Mouse (Mus musculus): ENCODE results near the gene Hcn1.

Hcn1 gene

DNA sequence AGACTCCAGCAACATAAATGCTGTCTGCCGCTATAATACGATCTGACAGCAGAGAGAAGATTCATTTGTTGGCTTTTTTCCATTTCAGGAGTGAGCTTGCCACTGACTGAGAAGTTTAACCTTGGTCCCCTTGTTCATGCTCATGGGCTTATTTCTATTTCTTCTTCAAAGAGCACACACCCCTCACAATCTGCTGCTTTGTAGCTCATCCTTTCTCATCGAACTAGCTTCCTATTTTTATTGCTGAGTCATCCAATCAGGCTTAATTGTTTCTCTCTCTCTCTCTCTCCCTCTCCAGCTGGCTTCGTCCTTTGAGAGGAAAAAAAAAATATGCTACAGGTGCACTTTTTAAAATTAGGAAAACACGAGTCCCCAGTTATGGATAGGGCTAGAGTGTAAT, 74.3 kb downstream of the Hcn1 start:
- in situ Hi-C loops (cut with MboI; ENCODE audit: low pct_unique_long_range_greater_than_20kb in 1 of 2, low sequenced_read_pairs in 2 of 2, unreplicated experiment in 1 of 2) = no loop called here

DNA sequence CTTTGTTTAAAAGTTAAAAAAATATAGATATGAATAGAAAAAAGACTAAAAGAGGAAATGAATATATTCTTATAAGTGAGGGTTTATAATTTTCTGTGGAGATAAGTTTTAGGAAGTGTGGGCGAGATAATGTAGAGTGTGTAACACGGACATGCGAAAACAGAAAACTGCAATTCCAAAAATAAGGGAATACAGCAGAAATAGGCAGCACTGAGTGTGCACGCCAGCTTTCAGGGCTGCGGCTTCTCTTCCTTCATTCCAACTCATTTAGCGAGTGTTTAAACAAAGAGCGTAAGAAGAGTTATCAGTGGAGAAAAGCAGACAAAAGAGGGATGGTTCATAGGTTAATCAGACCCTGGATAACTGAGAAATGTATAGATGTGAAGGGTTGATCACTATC, 85.5 kb downstream of the Hcn1 start:
- in situ Hi-C loops (cut with MboI; ENCODE audit: low pct_unique_long_range_greater_than_20kb in 1 of 2, low sequenced_read_pairs in 2 of 2, unreplicated experiment in 1 of 2) = no loop called here

GRCm38 (mm10) chr13:117694729-117695332, 92.7 kb downstream of the Hcn1 start:
- in situ Hi-C loops (cut with MboI; ENCODE audit: low pct_unique_long_range_greater_than_20kb in 1 of 2, low sequenced_read_pairs in 2 of 2, unreplicated experiment in 1 of 2) = no loop called here

DNA sequence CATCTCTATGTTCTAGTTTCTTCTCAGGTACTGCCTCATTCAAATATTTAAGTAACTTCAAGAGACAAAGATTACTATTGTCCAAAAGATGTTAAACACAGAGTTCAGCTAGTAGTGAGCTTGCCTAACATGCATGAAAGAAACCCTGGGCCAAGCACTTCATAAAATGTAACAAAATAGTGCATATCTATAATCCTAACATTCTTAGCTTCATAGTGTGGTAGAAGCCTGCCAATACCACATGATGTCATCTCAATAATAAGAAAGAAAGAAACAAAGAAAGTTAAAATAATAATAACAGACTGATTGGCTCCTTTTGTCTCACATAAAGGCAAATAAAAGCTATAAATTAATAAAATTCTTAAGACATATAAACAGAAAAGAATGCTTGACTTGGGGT, 103.5 kb downstream of the Hcn1 start:
- in situ Hi-C loops (cut with MboI; ENCODE audit: low pct_unique_long_range_greater_than_20kb in 1 of 2, low sequenced_read_pairs in 2 of 2, unreplicated experiment in 1 of 2) = no loop called here

DNA sequence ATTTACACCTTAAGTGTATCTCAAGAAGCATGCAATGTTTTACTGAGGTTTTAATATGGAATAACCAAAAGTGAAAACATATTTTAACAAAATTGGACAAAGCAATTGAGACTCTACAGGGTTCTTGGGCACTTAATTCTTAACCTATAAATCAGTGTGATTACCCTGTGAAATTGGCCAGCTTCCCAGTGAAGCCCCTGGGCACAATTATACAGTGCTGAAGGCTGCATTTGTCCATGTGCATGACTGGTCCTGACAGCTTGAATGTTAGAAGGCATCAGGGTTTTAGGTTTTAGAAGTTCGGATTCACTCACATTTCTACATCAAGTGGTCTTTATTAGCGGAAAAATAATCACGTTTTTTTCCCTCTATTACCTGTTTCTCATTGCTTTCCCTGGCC, 103.9 kb downstream of the Hcn1 start:
- in situ Hi-C loops (cut with MboI; ENCODE audit: low pct_unique_long_range_greater_than_20kb in 1 of 2, low sequenced_read_pairs in 2 of 2, unreplicated experiment in 1 of 2) = no loop called here

- in situ Hi-C loops (cut with MboI; ENCODE audit: low pct_unique_long_range_greater_than_20kb in 1 of 2, low sequenced_read_pairs in 2 of 2, unreplicated experiment in 1 of 2) = no loop called here
Observed at GRCm38 (mm10) chr13:117706496-117706895, 104.4 kb downstream of the Hcn1 start.

GRCm38 (mm10) chr13:117706986-117707738, 105.0 kb downstream of the Hcn1 start:
- in situ Hi-C loops (cut with MboI; ENCODE audit: low pct_unique_long_range_greater_than_20kb in 1 of 2, low sequenced_read_pairs in 2 of 2, unreplicated experiment in 1 of 2) = no loop called here

DNA sequence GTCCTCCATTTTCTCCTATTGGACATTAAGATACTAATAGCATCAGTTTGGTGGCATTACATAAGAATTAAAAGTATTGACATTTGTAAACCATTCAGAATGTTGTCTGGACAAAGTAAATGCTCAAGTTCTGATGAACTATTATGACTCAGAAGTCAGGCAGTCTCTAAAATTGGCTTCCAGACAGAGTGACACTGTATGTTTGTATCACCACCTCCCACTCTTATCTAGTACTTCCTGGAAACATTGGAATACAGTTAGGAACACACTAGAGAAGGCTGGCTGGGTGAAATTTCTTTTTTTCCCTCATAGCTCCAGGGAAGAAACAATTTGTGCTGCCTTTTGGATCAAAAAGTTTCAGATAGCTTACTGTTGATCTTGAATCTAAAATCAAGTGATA, 108.7 kb downstream of the Hcn1 start:
- in situ Hi-C loops (cut with MboI; ENCODE audit: low pct_unique_long_range_greater_than_20kb in 1 of 2, low sequenced_read_pairs in 2 of 2, unreplicated experiment in 1 of 2) = no loop called here

- in situ Hi-C loops (cut with MboI; ENCODE audit: low pct_unique_long_range_greater_than_20kb in 1 of 2, low sequenced_read_pairs in 2 of 2, unreplicated experiment in 1 of 2) = no loop called here
Observed at GRCm38 (mm10) chr13:117722090-117722489, 120.0 kb downstream of the Hcn1 start.

- in situ Hi-C loops (cut with MboI; ENCODE audit: low pct_unique_long_range_greater_than_20kb in 1 of 2, low sequenced_read_pairs in 2 of 2, unreplicated experiment in 1 of 2) = no loop called here
Observed at GRCm38 (mm10) chr13:117724083-117724482, 122.0 kb downstream of the Hcn1 start.

GRCm38 (mm10) chr13:117728393-117728792, 126.3 kb downstream of the Hcn1 start:
- in situ Hi-C loops (cut with MboI; ENCODE audit: low pct_unique_long_range_greater_than_20kb in 1 of 2, low sequenced_read_pairs in 2 of 2, unreplicated experiment in 1 of 2) = no loop called here

DNA sequence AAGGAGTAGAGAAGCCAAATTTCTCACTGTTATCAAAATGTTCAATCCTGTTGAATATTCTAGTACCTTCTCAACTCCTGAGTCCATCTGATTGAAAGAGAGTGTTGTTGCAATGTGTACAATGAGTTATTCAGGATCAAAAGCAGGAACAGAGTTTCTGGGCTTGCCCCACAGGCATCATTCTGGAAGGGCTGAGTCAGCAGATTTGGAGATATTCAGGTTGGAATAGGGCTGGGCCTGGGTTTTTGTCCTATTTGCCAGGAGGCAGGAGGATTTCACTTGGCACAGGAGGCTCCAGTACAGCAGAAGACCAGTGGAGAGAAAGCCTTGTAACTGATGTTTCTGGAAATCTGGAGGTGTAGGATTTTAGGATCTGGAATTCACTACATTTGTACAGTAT, 130.6 kb downstream of the Hcn1 start:
- in situ Hi-C loops (cut with MboI; ENCODE audit: low pct_unique_long_range_greater_than_20kb in 1 of 2, low sequenced_read_pairs in 2 of 2, unreplicated experiment in 1 of 2) = no loop called here

GRCm38 (mm10) chr13:117744451-117744850, 142.3 kb downstream of the Hcn1 start:
- in situ Hi-C loops (cut with MboI; ENCODE audit: low pct_unique_long_range_greater_than_20kb in 1 of 2, low sequenced_read_pairs in 2 of 2, unreplicated experiment in 1 of 2) = no loop called here

DNA sequence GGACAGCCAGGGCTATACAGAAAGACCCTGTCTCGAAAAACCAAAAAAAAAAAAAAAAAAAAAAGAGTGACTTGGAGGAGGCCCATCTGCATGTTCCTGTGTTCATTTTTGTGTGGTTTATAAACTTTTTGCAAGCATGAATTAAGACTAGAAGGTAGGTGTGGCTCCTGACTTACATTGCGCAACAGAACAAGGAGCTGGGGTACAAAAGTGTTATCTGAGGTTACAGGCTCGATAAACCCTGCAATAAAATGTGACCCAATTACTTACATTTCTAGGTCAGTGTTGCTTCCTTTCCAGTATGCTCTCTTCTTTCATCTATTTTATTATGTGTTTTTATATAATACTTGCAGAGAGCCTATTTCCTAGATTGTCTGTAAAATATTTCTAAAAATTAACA, 143.1 kb downstream of the Hcn1 start:
- in situ Hi-C loops (cut with MboI; ENCODE audit: low pct_unique_long_range_greater_than_20kb in 1 of 2, low sequenced_read_pairs in 2 of 2, unreplicated experiment in 1 of 2) = no loop called here

- in situ Hi-C loops (cut with MboI; ENCODE audit: low pct_unique_long_range_greater_than_20kb in 1 of 2, low sequenced_read_pairs in 2 of 2, unreplicated experiment in 1 of 2) = no loop called here
Observed at GRCm38 (mm10) chr13:117765487-117765886, 163.4 kb downstream of the Hcn1 start.

GRCm38 (mm10) chr13:117785376-117785775, 183.3 kb downstream of the Hcn1 start:
- in situ Hi-C loops (cut with MboI; ENCODE audit: low pct_unique_long_range_greater_than_20kb in 1 of 2, low sequenced_read_pairs in 2 of 2, unreplicated experiment in 1 of 2) = no loop called here

- in situ Hi-C loops (cut with MboI; ENCODE audit: low pct_unique_long_range_greater_than_20kb in 1 of 2, low sequenced_read_pairs in 2 of 2, unreplicated experiment in 1 of 2) = no loop called here
Observed at GRCm38 (mm10) chr13:117792861-117793260, 190.7 kb downstream of the Hcn1 start.

GRCm38 (mm10) chr13:117801061-117801460, 198.9 kb downstream of the Hcn1 start:
- in situ Hi-C loops (cut with MboI; ENCODE audit: low pct_unique_long_range_greater_than_20kb in 1 of 2, low sequenced_read_pairs in 2 of 2, unreplicated experiment in 1 of 2) = no loop called here

DNA sequence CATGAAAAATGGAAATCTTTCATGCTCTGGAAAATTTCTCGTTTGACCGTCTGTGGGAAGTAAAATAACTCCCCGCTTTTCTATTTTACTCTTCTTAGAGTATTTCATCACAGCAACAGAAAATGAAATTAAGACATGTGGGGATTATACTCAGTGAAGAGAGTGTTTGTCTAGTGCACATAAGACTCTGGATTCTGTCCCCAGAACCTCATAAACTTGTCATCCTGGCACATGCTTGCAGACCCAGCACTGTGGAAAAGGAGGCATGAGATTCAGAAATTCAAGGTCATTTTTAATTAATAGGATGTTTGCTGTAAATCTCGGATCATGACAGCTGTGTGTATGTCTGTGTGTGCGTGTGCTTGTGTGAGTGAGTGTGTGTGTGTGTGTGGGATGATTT, 225.5 kb downstream of the Hcn1 start:
- in situ Hi-C loops (cut with MboI; ENCODE audit: low pct_unique_long_range_greater_than_20kb in 1 of 2, low sequenced_read_pairs in 2 of 2, unreplicated experiment in 1 of 2) = no loop called here

DNA sequence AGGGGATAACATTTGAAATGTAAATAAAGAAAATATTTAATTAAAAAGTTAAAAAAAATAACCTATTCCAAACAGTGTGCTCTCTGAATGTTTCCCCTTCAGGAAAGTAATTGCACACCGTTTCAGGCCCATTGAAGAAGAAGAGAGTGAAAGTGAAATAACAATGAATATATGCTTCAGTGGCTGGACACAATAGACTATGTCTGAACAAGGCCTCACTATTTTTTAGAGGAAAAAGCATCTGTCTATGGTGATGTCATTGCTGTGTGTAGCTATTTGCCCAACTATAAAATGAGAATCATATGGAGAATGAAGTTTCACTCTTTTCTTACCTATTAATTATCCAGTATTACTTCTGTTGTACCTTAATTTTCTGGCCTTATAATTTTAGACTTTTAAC, 234.5 kb downstream of the Hcn1 start:
- in situ Hi-C loops (cut with MboI; ENCODE audit: low pct_unique_long_range_greater_than_20kb in 1 of 2, low sequenced_read_pairs in 2 of 2, unreplicated experiment in 1 of 2) = no loop called here
